Mouse (Mus musculus) ES-E14 (cell line): ENCODE results near the gene Tprgl.

Source experiments
- MAFK ChIP-seq: IDR thresholded peaks from 2 replicates; pipeline ENCODE4 v1.6.1; 2014; ENCODE audit warnings: mild to moderate bottlenecking, low read depth, low read length, inconsistent platforms; ENCODE audit not compliant: insufficient read depth
- ZC3H11A ChIP-seq: IDR thresholded peaks from 2 replicates; pipeline ENCODE4 v1.6.1; 2012; ENCODE audit warnings: low read depth, mild to moderate bottlenecking, inconsistent platforms, low read length, borderline replicate concordance
- ZNF384 ChIP-seq: IDR thresholded peaks from 2 replicates; pipeline ENCODE4 v1.6.1; 2012; ENCODE audit warnings: low read depth, low read length, inconsistent platforms

GRCm38 (mm10) chr4:154167053-154167452 lies 6.6 kb upstream of the Tprgl start:
- TF ChIP-seq MAFK (no peak), ZNF384 (no peak), ZC3H11A (no peak)
